Mouse (Mus musculus): ENCODE results near the gene Nkd1. TPM values are rescaled to one million over a fixed set of nuclear protein-coding genes. Genes with fewer than 3 reads are reported as not detected.

The Nkd1 gene
- polyA plus RNA-seq, 1 experiment from 2014 or later: 27.8 TPM

GRCm38 (mm10) chr8:88603446-88603989, 82.4 kb downstream of the Nkd1 start:
- H3K9me3 ChIP-seq (ENCODE audit: control insufficient read depth, low read length): no peaks in the 10 kb centered on the region

GRCm38 (mm10) chr8:88604065-88605038, 83.2 kb downstream of the Nkd1 start:
- 8% methylated on average over 19 of the region's 20 CpGs for WGBS
- no peaks in the 10 kb centered on the region for H3K27me3 ChIP-seq (replicated peaks; ENCODE audit: control insufficient read depth, insufficient read depth, low read length)
- H3K36me3 ChIP-seq (ENCODE audit: control insufficient read depth, insufficient read depth, low read length): no peaks in the 10 kb centered on the region
- peak; percentile 91 for ATAC-seq
- peak overlapping the region; percentile 48 for H3K27ac ChIP-seq (ENCODE audit: low read length)
- H3K9me3 ChIP-seq (ENCODE audit: control insufficient read depth, low read length): no peaks in the 10 kb centered on the region
- 0 out of 2 replicates have a peak overlapping the region, but pooled peaks have one; percentile 11 for H3K4me3 ChIP-seq (ENCODE audit: low read length)
- H3K4me1 ChIP-seq (ENCODE audit: control insufficient read depth, insufficient read depth, low read length): peaks cover 3% of the 10 kb centered on the region; the same call in 1 of the 2 replicates
- peak overlapping the region; percentile 30; the same call in 1 of the 2 replicates for H3K9ac ChIP-seq (ENCODE audit: low read depth, low read length)
- H3K4me2 ChIP-seq (ENCODE audit: low read depth, low read length): peak overlapping the region; percentile 11; the same call in 1 of the 2 replicates

More at GRCm38 (mm10) chr8:88603446-88603989, 82.4 kb downstream of the Nkd1 start:
- Histone ChIP-seq H3K27ac (ENCODE audit: low read length) (no peak overlapping the region), H3K4me1 (ENCODE audit: control insufficient read depth, insufficient read depth, low read length) (peaks cover 3% of the 10 kb centered on the region; the same call in 1 of the 2 replicates), H3K9ac (ENCODE audit: low read depth, low read length) (0 out of 2 replicates have a peak overlapping the region, but pooled peaks have one; percentile 30), H3K36me3 (ENCODE audit: control insufficient read depth, insufficient read depth, low read length) (no peaks in the 10 kb centered on the region), H3K4me3 (ENCODE audit: low read length) (0 out of 2 replicates have a peak overlapping the region, but pooled peaks have one; percentile 11), H3K27me3 (replicated peaks; ENCODE audit: control insufficient read depth, insufficient read depth, low read length) (no peaks in the 10 kb centered on the region), H3K4me2 (ENCODE audit: low read depth, low read length) (peak overlapping the region; percentile 11; the same call in 1 of the 2 replicates)
- no peak for ATAC-seq
- WGBS: 14% methylated on average over 10 of the region's 10 CpGs

DNA sequence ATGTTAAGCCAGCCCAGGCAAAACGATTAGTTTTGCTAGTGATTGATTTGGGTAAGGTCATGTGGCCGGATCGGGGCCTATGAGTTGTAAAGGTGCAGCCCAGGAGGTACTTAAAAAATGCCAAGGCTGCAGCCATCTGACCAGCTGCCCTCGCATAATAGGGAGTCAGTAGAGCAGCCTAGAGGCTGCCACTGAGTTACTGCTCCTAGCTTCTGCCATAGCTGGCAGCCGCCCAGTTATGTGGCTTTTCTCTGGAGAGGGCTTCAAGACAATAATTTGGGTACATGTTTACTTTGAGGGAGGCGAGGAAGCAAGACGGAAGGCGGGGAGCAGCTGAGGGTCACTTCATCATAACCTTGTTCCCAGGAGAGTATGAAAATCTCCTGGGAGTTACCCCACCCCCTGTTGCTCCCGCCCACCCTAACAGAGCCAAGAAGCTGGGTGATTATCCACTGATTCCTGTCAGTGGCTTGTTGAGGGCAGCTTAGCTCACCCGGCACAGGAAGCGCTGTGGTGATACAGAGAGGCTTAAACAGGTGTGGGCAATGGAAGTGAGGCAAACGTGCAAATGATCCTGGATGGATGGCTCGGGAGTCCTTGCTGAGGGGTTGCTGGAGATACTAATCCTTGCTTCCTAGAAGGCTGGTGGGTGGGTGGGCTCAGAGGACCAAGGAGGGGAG, 84.3 kb downstream of the Nkd1 start:
- Histone ChIP-seq H3K27ac (ENCODE audit: low read length) (no peak overlapping the region), H3K4me2 (ENCODE audit: low read depth, low read length) (no peak overlapping the region), H3K27me3 (replicated peaks; ENCODE audit: control insufficient read depth, insufficient read depth, low read length) (no peaks in the 10 kb centered on the region), H3K9ac (ENCODE audit: low read depth, low read length) (no peak overlapping the region), H3K36me3 (ENCODE audit: control insufficient read depth, insufficient read depth, low read length) (no peaks in the 10 kb centered on the region), H3K4me3 (ENCODE audit: low read length) (no peak overlapping the region), H3K9me3 (ENCODE audit: control insufficient read depth, low read length) (no peaks in the 10 kb centered on the region), H3K4me1 (ENCODE audit: control insufficient read depth, insufficient read depth, low read length) (peaks cover 3% of the 10 kb centered on the region; the same call in 1 of the 2 replicates)
- 49% methylated on average over 13 of the region's 13 CpGs for WGBS
- ATAC-seq: no peak

- no peaks in the 10 kb centered on the region for H3K4me1 ChIP-seq (ENCODE audit: control insufficient read depth, insufficient read depth, low read length)
- no peaks in the 10 kb centered on the region for H3K9me3 ChIP-seq (ENCODE audit: control insufficient read depth, low read length)
- H3K9ac ChIP-seq (ENCODE audit: low read depth, low read length): no peak overlapping the region
- no peaks in the 10 kb centered on the region for H3K36me3 ChIP-seq (ENCODE audit: control insufficient read depth, insufficient read depth, low read length)
- H3K4me2 ChIP-seq (ENCODE audit: low read depth, low read length): no peak overlapping the region
- WGBS: 76% methylated on average over 8 of the region's 8 CpGs
- H3K4me3 ChIP-seq (ENCODE audit: low read length): no peak overlapping the region
- ATAC-seq: no peak
- H3K27me3 ChIP-seq (replicated peaks; ENCODE audit: control insufficient read depth, insufficient read depth, low read length): no peaks in the 10 kb centered on the region
- H3K27ac ChIP-seq (ENCODE audit: low read length): no peak overlapping the region
Observed at GRCm38 (mm10) chr8:88609036-88609435, 87.9 kb downstream of the Nkd1 start.

DNA sequence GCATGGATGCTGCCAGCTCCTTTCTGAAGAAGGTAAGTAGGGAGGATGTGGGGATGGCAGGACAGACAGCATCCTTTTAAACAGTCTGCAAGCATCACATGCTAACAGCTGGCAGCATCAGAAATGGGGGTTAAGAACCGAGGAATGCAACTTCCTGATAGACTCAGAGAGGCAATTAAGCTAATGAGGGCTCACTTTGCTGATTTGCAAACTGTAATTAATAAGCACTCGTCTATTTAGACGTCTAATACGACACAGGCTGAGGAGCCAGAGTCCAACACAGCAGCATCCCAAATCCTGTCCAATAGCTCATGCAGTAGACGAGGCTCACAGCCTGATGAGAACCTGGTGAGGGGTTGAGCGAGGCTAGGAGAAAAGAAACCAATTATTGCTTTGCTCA, 89.1 kb downstream of the Nkd1 start:
- H3K4me1 ChIP-seq (ENCODE audit: control insufficient read depth, insufficient read depth, low read length): no peaks in the 10 kb centered on the region
- H3K9ac ChIP-seq (ENCODE audit: low read depth, low read length): no peak overlapping the region
- H3K4me2 ChIP-seq (ENCODE audit: low read depth, low read length): no peak overlapping the region
- H3K27me3 ChIP-seq (replicated peaks; ENCODE audit: control insufficient read depth, insufficient read depth, low read length): no peaks in the 10 kb centered on the region
- 69% methylated on average over 6 of the region's 6 CpGs for WGBS
- no peak for ATAC-seq
- H3K27ac ChIP-seq (ENCODE audit: low read length): no peak overlapping the region
- H3K36me3 ChIP-seq (ENCODE audit: control insufficient read depth, insufficient read depth, low read length): no peaks in the 10 kb centered on the region
- H3K4me3 ChIP-seq (ENCODE audit: low read length): no peak overlapping the region
- H3K9me3 ChIP-seq (ENCODE audit: control insufficient read depth, low read length): no peaks in the 10 kb centered on the region

GRCm38 (mm10) chr8:88614981-88615380, 93.8 kb downstream of the Nkd1 start:
- Histone ChIP-seq H3K9ac (ENCODE audit: low read depth, low read length) (no peak overlapping the region), H3K9me3 (ENCODE audit: control insufficient read depth, low read length) (no peaks in the 10 kb centered on the region), H3K36me3 (ENCODE audit: control insufficient read depth, insufficient read depth, low read length) (no peaks in the 10 kb centered on the region), H3K27ac (ENCODE audit: low read length) (no peak overlapping the region), H3K27me3 (replicated peaks; ENCODE audit: control insufficient read depth, insufficient read depth, low read length) (no peaks in the 10 kb centered on the region), H3K4me1 (ENCODE audit: control insufficient read depth, insufficient read depth, low read length) (no peaks in the 10 kb centered on the region), H3K4me3 (ENCODE audit: low read length) (no peak overlapping the region), H3K4me2 (ENCODE audit: low read depth, low read length) (no peak overlapping the region)
- no peak for ATAC-seq
- whole genome bisulfite sequencing: 65% methylated on average over 5 of the region's 5 CpGs

- no peaks in the 10 kb centered on the region for H3K27me3 ChIP-seq (replicated peaks; ENCODE audit: control insufficient read depth, insufficient read depth, low read length)
- H3K4me1 ChIP-seq (ENCODE audit: control insufficient read depth, insufficient read depth, low read length): no peaks in the 10 kb centered on the region
- WGBS: 61% methylated on average over 5 of the region's 5 CpGs
- ATAC-seq: no peak
- H3K9ac ChIP-seq (ENCODE audit: low read depth, low read length): no peak overlapping the region
- no peak overlapping the region for H3K27ac ChIP-seq (ENCODE audit: low read length)
- no peaks in the 10 kb centered on the region for H3K36me3 ChIP-seq (ENCODE audit: control insufficient read depth, insufficient read depth, low read length)
- H3K9me3 ChIP-seq (ENCODE audit: control insufficient read depth, low read length): no peaks in the 10 kb centered on the region
- no peak overlapping the region for H3K4me3 ChIP-seq (ENCODE audit: low read length)
- no peak overlapping the region for H3K4me2 ChIP-seq (ENCODE audit: low read depth, low read length)
Observed at GRCm38 (mm10) chr8:88618612-88619011, 97.5 kb downstream of the Nkd1 start.

DNA sequence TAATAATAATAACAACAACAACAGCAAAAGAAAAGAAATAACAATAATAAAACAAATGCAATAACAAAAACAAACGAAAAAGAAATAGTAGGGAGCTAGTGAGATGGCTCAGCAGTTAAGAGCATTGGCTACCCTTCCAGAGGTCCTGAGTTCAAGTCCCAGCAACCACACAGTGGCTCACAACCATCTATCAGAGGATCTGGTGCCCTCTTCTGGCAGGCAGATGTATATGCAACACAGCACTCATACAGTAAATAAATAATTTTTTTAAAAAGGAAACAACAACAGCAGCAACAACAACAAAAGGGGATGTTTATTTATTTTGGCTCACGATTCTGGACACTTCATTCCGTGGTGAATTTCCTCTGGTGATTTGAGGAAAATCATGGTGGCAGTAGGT, 98.4 kb downstream of the Nkd1 start:
- Histone ChIP-seq H3K36me3 (ENCODE audit: control insufficient read depth, insufficient read depth, low read length) (no peaks in the 10 kb centered on the region), H3K4me1 (ENCODE audit: control insufficient read depth, insufficient read depth, low read length) (no peaks in the 10 kb centered on the region), H3K27me3 (replicated peaks; ENCODE audit: control insufficient read depth, insufficient read depth, low read length) (no peaks in the 10 kb centered on the region), H3K9ac (ENCODE audit: low read depth, low read length) (no peak overlapping the region), H3K9me3 (ENCODE audit: control insufficient read depth, low read length) (no peaks in the 10 kb centered on the region), H3K4me3 (ENCODE audit: low read length) (no peak overlapping the region), H3K4me2 (ENCODE audit: low read depth, low read length) (no peak overlapping the region), H3K27ac (ENCODE audit: low read length) (no peak overlapping the region)
- ATAC-seq: no peak
- 76% methylated on average over 3 of the region's 3 CpGs for WGBS

DNA sequence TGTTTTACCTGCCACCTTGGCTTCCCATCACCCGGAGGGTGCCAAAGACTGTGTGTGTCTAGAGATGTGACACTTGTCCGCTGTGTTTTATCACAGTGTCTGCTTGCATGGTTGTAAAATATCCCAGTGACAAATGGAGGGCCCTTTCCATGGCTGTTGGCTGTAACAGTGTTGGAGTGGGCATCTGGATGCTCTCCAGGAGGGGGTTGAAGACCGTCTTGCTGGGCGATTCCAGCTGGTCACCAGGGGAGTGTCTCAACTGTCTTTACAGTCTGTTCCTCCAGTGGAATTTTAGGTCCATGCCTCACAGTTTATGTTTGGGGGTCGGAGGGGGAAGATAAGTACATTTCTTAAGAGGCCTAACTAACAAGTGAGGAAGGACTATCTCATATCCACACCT, 99.8 kb downstream of the Nkd1 start:
- no peaks in the 10 kb centered on the region for H3K9me3 ChIP-seq (ENCODE audit: control insufficient read depth, low read length)
- no peaks in the 10 kb centered on the region for H3K4me1 ChIP-seq (ENCODE audit: control insufficient read depth, insufficient read depth, low read length)
- ATAC-seq: no peak
- no peak overlapping the region for H3K4me2 ChIP-seq (ENCODE audit: low read depth, low read length)
- no peak overlapping the region for H3K27ac ChIP-seq (ENCODE audit: low read length)
- no peak overlapping the region for H3K9ac ChIP-seq (ENCODE audit: low read depth, low read length)
- WGBS: 51% methylated on average over 5 of the region's 5 CpGs
- no peak overlapping the region for H3K4me3 ChIP-seq (ENCODE audit: low read length)
- no peaks in the 10 kb centered on the region for H3K36me3 ChIP-seq (ENCODE audit: control insufficient read depth, insufficient read depth, low read length)
- H3K27me3 ChIP-seq (replicated peaks; ENCODE audit: control insufficient read depth, insufficient read depth, low read length): peaks cover 2% of the 10 kb centered on the region; the same call in 1 of the 2 replicates
